Mouse (Mus musculus) neutrophil, adult 5-6 weeks (primary cell): ENCODE measurements at regions not wholly inside any gene's neighbourhood (a gene's known extent, or its start where the extent isn't known, plus 50 kb on each side); places are given as distances from the start of the nearest gene placed in this dataset.
A peak's percentile ranks its signal among the peaks of the same experiment; 100 is the strongest.

Experiments
- ATAC-seq: fragments of 151-379, 151-347 bp; 2 replicates; pipeline ENCODE4 v1.8.0; 2017; ENCODE audit warnings: mild to moderate bottlenecking, moderate TSS enrichment; ENCODE audit not compliant: insufficient number of reproducible peaks, poor library complexity, low FRiP score, severe bottlenecking; ENCODE audit errors: extremely low read depth

DNA sequence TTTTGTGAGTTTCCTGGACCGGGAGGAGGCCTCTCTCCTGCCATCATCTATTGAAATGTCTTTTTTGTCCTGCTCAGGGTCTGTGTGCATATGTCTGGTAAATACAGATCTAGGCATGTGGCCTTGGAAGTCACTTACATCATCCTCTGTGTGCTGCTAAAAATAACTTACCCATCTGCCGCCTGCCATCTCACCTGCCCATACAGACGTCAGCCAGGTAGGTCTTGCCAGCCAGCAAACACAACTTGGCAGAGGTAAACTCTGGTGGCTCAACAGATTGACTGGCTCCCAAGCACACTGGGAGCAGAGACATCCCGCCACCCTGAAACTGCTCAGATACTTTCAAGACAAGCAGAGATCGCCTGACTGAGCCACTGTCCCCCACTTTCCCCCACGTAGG is 597.3 kb upstream of the Adam5 start:
- no peak for ATAC-seq

DNA sequence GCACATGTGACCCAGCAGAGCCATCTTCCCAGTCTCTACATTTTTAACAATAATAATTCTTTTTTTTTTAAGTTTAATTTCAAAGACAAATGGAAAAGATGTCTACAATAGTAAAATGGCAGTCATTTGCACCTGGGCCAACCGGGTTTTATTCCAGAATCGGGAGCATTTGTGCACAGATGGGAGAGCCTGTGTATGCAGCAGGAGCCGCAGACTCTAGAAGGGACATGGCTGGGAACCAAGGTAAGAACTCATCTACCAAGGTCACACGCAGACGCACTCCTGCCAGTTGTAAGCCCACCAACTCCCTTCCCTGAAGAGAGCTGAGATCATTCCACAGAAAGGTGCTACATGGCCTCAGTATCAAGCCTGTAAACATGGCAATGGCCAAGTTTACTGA is 586.4 kb upstream of the Adam5 start:
- no peak for ATAC-seq

DNA sequence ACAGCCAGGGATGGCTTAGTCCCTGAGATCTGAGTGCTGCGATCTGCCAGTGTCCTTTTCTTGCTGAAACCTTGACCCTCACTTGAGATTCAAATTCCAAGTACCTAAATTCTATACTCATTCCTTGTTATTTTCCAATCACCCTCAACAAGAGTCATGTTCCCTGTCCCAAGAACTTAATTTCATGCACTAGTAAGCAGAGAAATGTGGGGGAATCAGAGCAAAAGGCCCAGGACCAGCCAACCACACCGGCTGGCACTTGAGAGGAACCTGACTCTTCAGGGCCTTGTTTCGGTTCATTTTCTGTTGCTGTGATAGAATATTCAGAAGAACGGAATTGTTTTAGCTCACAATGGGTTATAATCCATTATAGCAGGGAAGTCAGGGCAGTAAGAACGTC is 583.7 kb upstream of the Adam5 start:
- ATAC-seq, result no peak

DNA sequence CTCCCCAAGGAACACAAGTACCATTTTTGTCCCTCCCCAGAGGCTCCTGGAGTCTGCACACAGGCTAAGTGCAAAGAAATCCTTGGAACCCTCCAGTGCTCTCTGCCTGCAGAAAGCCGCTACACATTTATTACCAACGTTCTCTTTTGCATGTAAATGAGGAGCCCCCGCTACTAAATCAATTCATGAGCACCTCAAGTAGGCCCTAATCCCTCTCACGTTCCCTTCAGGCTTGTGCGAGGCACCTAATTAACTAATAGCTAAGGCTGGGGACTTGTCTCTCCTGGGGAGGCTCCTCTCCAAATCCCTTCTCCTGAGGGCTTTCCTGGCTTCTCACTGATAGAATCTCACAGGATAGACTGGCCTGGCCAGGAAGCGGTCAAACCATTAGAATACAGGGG is 568.6 kb upstream of the Adam5 start:
- no peak for ATAC-seq

DNA sequence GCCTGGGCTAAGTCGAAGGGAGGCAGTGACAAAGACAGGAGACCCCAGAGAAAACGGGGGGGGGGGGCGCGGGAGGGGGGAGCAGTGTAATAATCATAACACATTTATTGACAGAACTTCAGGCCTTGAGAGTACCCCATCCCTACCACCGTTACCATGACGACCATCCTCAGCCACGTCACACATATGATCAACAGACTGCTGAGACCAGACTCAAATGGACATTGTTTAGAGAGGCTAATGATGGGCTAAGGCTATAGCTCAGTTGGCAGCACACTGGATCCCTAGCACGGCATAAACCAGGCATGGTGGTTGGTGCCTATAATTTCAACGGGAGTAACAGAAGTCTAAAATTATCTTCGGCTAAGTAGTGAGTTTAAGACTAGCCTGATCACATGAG is 565.8 kb upstream of the Adam5 start:
- ATAC-seq, result no peak

DNA sequence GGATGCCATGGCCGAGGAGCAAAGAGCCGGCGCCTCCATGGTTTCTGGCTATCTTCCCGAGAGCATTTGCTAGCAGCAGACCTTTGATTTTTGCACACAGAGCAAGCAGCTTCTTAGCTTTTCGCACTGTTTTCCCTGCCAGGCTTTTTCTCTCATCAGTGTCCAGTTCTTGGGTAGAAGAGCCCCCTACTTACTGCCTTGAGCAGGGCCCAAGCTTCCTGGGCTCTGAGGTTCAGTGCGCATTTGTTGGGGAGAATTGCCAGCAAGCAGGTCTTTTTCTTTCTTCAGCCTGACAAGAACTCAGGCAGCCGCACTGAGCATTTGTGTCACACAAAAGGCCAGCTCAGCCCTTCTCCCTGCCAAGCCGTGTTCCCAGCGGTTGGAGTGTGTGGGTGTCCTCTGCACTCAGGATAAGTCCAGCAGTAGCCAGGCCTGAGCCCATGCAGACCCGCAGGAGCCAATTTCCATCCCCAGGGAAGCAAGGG is 565.2 kb upstream of the Adam5 start:
- no peak for ATAC-seq

DNA sequence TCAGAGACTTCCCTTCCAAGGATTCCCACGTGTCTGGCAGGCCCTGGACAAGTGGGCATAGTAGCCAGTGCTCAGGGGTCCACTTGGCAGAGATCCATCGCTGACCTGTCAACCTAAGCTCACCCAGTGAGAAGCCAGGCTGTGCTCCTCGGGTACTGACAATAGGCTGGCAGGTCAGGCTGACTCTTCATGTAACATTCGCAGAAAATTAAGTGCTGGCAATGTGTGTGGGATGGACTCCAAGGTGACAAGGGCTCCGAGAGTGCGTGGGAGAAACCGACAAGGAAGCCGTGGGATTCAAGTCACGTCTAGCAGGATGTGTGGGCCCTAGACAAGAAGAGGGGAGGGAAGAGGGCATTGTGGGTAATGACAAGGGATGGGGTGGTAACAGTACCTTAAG is 564.6 kb upstream of the Adam5 start:
- no peak for ATAC-seq

DNA sequence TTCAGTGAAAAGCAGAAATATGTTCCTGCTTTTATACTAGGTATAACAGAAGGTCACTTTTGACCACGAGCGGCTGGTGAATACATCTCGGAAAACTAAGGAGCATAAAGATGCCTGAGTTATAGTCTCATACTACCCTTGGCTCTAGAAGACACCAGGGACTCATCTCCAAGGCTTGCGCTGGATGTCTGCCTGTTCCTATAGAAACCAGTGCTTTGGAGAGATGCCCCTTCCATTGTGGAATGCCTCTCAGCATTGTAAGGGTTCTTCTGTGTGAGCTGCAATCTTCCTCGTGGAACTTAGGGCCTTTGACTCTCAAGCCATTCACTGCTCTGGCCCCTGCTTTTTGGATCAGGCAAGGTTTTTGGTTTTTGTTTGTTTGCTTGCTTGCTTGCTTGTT is 561.0 kb upstream of the Adam5 start:
- ATAC-seq, result no peak

DNA sequence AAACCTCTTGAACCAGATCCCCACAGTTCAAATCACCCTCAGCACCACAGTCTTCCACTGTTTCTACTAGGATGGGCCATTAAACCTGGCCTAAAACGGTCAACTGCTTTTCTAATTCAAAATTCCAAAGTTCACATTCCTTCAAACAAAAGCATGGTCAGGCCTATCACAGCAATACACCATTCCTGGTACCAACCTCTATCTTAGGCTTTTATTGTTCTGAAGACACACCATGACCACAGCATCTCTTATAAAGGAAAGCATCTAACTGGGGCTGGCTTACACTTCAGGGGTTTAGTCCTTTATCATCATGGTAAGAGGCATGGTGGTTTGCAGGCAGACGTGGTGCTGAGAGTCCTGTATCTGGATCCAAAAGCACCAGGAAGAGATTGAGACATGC is 560.4 kb upstream of the Adam5 start:
- no peak for ATAC-seq

DNA sequence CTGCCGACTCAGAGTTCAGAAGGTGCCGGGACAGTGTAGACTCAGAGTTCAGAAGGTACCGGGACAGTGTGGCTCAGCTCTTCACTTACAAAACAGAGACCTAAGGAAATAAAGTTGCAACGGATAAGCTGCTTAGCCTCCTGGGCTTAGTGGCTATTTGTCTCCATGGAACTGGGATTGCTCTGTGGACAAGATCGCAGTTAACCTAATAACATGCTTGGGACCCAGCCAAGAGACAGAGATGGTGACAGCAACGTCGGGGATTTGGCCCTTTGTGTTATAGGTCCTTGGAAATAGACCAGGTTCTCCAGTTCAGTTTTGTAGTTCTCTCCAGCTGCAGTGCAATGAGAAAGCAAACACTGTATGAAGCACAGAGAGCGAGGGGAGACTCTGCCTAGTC is 549.1 kb upstream of the Adam5 start:
- ATAC-seq, result no peak

DNA sequence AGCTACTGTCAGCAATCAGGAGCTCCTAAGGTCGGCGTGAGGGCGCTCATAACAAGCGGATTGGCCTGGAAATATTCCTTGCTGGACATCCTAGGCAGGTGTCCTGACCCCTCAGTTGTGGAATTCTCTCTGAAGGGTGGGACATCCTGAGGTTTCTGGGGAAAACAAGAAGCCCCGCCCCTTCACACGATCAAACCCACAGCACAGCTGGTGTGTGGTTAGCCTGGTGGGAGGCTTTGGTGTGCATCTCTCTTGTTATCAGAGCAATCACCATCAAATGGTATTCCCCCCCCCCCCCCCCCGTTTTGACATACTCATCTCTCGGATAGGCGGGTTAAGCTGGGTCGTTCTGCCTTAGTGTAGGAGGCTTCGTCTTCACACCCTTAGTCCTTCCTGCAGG is 546.8 kb upstream of the Adam5 start:
- ATAC-seq, result no peak

DNA sequence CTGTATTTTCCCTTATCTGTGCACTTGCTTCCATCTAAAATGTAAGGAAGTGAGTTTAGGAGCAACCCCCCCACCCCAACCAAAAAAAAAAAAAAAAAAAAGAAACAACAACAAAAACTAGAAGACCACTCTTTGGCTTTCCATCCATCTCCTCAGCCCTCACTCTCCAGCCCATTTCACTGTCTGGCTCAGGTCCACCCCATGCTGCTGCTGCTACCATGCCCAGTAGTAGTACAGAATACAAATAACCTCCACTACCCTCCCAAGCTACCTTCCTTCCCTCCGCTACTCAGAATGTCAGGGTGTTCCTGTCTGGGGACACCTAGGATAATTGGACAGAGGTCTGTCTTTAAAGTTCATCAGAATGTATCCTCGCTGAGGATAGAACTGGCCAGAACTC is 545.2 kb upstream of the Adam5 start:
- ATAC-seq, result no peak

DNA sequence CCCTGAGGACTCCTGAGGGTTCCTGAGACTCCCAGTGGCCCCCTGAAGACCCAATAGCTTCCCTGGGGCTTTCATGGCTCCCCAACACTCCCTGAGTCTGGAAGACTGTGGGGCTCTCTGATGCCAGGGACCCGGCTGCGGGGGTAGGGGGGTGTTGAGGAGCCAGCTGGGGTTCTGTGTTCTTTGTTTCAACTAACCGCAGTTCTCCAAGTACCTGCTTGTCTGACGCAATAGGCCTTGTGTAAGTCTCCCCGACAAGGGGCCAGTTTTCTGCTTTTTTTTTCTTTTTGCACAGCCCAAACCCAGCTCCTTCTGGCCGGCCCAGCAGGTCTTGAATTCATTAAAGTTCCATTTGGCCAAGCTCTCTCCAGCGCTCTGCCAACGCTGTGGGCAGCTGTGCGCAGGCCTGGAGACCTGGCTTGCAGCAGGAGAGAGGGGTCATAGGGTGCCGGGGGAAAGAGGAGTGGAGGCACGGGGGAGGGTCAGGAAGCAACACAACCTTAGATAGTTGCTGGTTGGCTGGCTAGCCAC is 544.5 kb upstream of the Adam5 start:
- ATAC-seq, result 0 out of 2 replicates have a peak, but pooled peaks have one; percentile 9

DNA sequence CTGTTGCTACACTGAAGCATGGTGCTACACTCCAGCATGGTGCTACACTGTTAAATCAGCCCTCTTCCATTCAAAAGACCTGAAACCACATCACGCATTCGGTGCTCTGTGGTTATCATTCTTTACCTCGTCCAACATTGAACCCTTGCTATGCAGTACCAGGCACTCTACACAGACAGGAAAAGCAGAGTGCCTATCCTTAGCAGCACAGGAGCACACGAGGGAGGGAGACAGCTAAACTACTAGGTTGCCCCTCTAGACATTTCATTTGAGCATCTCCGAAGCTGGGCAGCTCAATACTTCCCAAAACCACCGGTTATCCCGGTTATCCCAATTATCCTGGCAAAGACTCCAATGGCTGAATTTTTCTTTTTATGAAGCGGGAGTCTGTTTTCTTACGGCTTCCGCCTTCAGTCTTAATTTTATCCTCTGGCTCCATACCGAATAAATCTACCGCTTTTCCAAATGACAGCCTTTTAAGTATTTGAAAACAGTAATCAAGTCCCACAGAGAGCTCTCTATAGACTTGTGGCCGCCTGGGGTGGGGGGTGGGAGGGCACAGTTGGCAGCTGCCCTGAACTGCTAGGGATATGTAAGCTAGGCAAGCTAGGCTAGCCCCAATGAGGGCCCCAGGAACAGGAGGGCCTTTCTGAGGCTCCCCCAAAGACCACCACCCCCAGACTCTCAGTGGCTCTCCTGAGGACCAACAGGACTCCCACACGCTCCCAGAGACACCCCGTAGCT is 543.8 kb upstream of the Adam5 start:
- ATAC-seq, result no peak

DNA sequence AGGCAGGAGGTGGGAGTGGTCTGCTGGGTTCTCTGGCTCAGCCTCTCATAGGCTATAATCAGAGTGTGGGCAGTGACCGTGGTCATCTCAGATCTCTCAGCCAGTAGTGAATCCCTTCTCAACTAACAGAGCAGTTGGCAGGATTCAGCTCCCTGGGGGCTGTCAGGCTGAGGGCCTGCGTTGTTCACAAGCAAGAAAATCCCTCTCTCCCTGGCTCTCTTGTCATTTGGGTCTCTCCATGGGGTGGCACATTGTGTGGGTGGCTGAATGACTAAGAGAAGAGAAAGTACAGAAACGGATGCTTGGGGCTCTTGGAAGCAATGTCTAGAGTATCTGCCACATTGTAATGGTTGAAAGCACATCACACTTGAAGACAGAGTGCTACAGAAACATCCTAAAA is 542.0 kb upstream of the Adam5 start:
- ATAC-seq, result no peak

DNA sequence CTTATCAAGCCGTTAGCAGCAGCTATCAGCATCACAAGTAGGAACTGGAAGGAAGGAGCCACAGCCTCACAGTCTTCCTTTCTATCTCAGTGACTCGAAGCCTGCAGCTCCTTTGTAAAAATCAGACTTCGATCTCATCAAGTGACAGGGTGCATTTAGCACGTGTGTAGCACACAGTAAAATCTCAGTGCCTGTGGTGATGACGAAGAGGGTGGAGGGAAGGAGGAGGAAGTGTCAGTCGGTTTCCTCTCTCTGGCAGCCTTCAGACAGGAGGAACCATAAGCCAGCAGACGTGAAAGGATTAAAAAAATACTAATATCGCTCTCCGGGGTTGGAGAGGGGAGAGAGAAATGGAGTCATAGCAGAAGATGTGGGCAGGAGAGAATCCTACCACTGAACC is 538.5 kb upstream of the Adam5 start:
- ATAC-seq, result no peak

DNA sequence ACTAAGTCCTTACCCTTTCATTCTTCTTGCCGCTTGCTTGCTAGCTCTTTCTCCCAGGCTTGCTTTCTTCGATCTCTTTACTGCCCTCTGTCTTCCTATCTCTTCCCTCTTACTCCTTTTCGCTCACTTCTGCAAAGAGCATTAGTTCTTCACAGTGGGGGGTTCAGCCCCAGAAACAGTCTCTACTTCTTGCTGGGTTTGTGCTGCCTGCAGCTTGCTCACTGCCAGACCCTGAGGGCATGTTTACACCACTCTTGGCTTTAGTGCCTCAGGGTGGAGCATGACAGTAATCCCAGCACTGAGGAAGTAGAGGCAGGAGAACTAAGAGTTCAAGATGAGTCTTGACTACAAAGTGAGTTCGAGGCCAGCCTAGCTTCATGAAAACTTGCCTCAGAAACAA is 538.0 kb upstream of the Adam5 start:
- no peak for ATAC-seq

DNA sequence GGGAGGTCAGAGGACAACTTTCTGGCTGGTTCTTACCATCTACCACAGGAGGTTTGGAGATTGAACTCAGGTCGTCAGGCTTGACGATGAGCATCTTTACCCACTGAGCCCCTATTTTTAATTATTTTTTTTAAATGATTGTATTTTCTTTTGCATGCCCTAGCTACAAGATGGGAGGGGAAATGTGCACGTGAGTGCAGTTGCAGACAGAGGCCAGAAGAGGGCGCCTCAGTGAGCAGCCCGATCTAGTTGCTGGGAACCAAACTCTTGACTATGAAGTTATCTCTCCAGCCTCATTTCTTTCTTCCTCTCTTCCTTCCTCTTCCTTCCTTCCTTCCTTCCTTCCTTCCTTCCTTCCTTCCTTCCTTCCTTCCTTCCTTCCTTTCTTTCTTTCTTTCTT is 537.3 kb upstream of the Adam5 start:
- ATAC-seq, result no peak

DNA sequence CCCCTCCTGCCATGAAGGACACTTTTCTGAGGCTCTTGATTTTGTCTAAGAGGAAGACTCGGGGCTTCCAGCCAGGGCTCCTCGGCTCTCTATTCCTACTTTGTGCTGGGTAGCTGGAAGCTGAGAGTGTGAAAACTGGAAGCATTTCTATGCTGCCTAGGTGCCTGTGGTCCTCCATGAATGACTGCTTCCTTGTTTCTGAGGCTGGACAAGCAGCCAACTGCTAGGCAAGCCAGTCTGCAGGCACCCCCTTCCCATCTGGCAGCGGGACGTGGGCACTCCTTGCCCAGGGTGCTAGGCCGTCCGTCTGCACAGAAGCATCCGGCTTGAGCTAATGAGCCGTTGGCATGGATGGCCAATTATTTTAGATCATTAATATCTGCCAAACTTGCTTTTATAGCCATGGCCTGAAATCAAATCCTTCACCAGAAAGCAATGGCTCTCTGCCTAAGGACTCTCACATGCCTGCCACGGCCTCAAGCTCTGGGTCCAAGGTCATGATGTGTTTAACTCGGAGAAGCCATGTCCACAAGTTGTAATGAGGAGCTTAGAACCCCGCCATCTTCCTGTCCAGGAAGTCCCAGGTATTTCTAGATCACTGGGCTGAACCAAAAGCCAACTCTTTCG is 534.5 kb upstream of the Adam5 start:
- no peak for ATAC-seq
